Mouse (Mus musculus) natural killer cell, adult 2 months (primary cell): ENCODE results near the gene Olfr872.
"Not testable (repeated sequence)": the region's sequence is repeated elsewhere in the genome, so short reads cannot be mapped to it uniquely, and the experiment has no call there.

ENCODE experiments used
- DNase-seq, 2 experiments: peaks; one replicate each; pipeline ENCODE4 v3.0.0; 2022; ENCODE audit warnings: low spot score in 2 of 2

The Olfr872 gene

DNA sequence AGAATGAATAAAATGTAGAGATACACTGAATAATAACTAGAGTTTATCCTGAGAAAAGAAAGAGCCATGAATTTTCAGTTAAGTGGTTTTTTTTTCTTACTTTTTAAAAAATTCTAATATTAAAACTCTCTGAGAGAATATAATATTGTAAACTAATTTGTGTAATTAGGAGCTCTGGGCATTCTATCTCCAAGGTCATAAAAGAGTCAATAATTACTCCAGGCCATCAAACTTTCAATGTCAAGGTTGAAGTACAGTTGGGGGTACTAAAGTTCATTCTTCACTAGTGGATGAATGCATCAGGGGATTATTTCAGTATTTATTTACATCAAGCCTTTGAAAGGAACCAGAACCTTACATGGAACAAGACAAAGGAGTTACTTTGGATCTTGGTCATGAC, at the start of gene Olfr872:
Gene Olfr872, plus strand, starts transcription at position 301 of the 400 bp plus-strand sequence.
- DNase-seq, result no peak

DNA sequence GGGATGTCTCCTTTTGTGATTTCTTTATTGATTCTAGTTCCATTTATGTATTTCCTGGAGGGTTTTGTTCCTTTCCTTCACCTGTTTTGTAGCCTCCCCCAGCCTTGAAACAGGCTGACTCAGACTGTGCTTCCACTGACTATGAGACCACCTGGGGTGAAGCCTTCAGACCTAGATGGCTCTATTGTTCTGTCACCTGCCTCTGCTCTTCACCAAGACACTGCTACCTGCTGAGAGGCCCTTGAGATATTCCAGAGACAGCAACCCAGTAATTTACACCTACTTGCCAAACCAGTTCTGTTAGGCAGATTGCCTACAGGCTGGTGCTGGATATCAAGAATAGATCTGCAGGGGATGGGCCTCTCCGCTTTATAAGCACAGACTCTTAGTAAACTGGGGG, 34.8 kb upstream of the Olfr872 start:
- no peak for DNase-seq

DNA sequence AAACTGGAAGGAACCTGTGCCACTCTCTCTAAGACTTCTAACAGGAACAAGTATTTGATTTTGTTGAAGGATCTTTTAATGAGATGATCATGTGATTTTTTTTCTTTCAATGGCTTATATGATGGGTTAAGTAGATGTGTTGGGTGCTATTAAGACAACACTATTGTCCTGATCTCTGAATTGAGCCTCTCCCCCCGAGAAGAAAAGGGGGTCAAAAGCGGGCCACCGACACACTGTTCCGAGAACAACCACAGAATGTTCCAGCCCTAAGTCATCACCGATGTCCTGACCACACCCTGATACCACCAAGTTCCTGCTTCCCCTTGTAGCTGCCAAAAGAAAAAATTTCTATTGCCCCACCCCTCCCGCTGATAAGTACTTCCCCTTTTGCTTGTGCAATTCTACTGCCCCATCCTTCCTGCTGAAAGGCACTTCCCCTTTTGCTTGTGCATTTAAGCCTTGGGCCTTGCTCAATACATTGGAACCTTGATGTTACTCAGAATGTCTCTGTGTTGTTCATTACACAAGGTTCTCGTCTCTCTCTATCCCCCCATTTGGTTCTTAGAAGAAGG, 33.4 kb upstream of the Olfr872 start:
- not testable (repeated sequence) for DNase-seq

DNA sequence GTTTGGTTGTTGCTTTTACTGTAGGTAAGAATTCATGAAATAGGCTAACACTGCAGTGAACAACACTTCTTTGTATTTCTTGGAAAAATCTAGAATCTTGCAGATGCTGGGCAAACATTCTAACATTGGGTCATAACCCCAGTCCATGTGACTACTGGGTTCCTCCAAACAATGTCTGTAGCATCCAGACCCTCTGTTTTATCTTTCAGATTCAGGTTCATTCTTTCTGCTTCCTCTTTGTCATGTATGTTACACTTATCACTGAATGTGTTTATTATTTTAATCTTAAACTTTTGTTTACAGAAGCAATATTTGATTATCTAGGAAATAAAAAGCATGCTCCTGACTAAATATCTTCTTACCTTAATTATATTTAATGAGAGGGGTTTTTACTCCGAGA, 26.1 kb upstream of the Olfr872 start:
- no peak for DNase-seq

DNA sequence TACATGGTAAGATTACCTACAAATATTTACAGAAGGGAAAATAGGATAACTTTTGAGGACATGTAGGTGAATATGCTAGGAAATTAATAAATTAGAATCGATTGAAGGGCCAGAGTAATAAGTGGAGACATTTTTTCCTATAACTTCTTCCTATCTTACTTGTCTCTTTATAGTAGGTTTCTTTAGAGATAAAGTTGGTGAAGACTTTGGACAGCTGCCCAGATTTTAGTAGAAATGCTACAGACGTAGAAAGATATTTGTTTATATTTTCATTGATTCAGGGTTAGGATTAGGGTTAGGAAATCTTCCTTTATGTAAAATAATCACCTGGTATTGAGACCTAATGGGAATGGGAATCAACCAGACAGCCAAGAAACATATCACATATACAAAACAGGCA, 25.4 kb upstream of the Olfr872 start:
- no peak for DNase-seq

DNA sequence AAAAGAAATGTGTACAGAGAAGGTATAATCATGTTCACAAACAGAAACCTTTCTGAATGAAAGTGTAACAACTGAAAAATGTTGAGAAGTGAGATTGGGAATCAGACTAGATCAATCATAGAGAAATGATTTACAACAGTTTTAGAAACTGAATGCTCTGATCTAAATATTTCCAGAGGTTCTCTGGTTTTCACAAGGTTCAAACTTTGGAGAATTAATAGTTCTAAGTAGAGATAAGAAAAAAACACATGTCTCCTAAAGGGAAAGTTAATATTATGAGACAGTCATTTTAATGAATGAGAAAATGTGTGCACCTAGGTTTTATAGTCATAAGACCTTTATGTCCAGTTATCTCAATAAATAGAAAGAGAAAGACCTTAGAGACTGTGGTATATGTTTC, 25.0 kb upstream of the Olfr872 start, which contains the start of gene Olfr871:
Gene Olfr871, plus strand, starts transcription at position 301 of the 400 bp plus-strand sequence.
- DNase-seq, result no peak

DNA sequence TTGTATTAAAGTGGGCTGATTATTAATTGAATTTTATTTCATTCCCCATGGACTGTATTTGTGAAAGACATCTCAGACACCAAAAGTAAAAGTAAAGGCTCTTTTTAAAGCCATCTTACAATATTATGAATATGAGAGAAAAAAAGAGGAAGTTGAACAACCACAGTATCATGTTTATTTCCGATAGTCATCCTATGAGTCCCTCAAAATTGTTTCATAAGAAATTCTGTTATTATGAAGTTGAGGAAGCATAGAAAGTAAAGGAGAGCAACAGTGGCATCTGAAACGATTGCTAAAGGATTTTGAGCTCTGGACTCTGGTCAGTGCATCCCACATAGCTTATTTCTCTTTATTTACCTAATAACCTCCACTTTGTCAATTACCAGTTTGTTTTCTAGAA, 459 bp downstream of the Olfr872 start:
- DNase-seq, result no peak

DNA sequence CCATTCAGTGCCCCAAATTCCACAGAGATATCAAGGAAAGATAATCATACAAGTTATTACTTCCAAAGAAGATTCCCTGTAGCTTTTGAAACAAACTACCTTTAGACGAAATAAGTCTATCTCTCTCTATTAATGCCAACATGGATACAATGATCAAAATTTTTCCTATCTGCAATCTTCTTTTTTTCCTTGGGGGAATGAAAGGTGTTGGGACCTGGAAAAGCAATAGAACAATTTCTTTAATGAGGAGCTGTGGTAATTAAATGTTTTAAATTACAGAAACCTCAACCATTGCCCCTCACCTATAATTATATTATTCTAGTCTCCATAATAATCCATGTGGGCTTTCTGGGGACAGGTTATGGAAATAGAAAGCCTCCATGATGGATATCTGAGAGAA, 45.1 kb downstream of the Olfr872 start, which contains the start of gene Olfr39:
Gene Olfr39, plus strand, starts transcription at position 301 of the 400 bp plus-strand sequence.
- DNase-seq, result no peak

DNA sequence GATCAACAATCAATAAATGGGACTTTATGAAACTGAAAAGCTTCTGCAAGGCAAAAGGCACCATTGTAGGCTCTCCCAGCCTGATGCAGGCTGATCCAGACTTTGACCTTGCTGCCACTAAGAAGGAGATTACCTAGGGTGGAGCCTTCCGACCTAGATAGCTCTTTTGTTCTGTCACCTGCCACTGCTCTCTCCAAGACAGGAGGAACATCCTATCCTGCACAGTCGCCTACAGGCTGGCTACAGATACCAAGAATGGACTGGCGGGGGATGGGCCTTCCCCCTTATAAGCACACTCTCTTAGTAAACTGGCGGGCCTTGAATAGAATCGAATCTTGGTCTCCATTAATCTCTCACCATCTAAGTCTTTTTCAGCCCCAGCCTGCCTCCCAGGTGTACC, 58.6 kb downstream of the Olfr872 start:
- not testable (repeated sequence) for DNase-seq

DNA sequence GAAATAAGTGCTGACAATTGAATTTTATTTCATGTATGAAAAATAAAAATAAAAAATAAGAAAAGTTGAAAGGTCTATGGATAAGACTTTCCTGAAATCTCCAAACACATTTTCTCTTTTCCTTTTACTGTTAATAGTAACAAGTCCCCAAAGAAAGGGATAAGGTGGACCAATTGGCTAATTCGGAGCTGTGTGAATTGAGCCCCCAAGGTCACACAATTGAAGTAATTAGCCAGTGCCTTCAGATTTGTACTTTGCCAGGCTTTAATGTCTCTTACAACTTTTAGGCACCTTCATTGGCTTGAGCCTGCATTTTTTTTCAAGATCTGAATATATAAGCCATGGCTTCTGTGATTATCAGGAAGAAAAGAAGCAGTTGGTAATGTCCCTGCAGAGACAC, 61.3 kb downstream of the Olfr872 start, which contains the start of gene Olfr873:
Gene Olfr873, plus strand, starts transcription at position 301 of the 400 bp plus-strand sequence.
- DNase-seq, result no peak
